Mouse (Mus musculus) heart, embryonic 13.5 days (tissue): ENCODE measurements around the gene Uqcrh. TPM values are rescaled to one million over a fixed set of nuclear protein-coding genes. Genes with fewer than 3 reads are reported as not detected.
A peak's percentile ranks its signal among the peaks of the same experiment; 100 is the strongest.

ENCODE experiments used
- ATAC-seq: fragments of 200-750 bp; cut with Nextera tagmentation; 2 replicates; pipeline ENCODE4 v1.8.0; 2017; ENCODE audit warnings: moderate TSS enrichment; ENCODE audit not compliant: insufficient number of reproducible peaks, low FRiP score, low TSS enrichment; ENCODE audit errors: extremely low read depth
- H3K27ac ChIP-seq: fragments of 300-500 bp; sonication (generic); replicated peaks from 2 replicates; pipeline ENCODE4 v1.5.1; 2015; ENCODE audit warnings: moderate library complexity, mild to moderate bottlenecking, inconsistent platforms
- H3K27me3 ChIP-seq: fragments of 300-500 bp; sonication (generic); replicated peaks from 2 replicates; pipeline ENCODE4 v1.6.1; 2015; ENCODE audit warnings: mild to moderate bottlenecking, inconsistent platforms
- H3K36me3 ChIP-seq: fragments of 300-500 bp; sonication (generic); 2 replicates; pipeline ENCODE4 v1.6.1; 2015; ENCODE audit warnings: mild to moderate bottlenecking, inconsistent platforms
- H3K4me1 ChIP-seq: fragments of 300-500 bp; sonication (generic); 2 replicates; pipeline ENCODE4 v1.6.1; 2015; ENCODE audit warnings: inconsistent platforms
- H3K4me2 ChIP-seq: fragments of 300-500 bp; sonication (generic); 2 replicates; pipeline ENCODE4 v1.6.1; 2015; ENCODE audit warnings: inconsistent platforms, mild to moderate bottlenecking, moderate library complexity
- H3K4me3 ChIP-seq: fragments of 300-500 bp; sonication (generic); 2 replicates; pipeline ENCODE4 v1.5.1; 2015; ENCODE audit warnings: moderate library complexity, mild to moderate bottlenecking, inconsistent platforms
- H3K9ac ChIP-seq: fragments of 300-500 bp; sonication (generic); 2 replicates; pipeline ENCODE4 v1.6.1; 2015; ENCODE audit warnings: inconsistent platforms, mild to moderate bottlenecking, moderate library complexity
- H3K9me3 ChIP-seq: fragments of 300-500 bp; sonication (generic); 2 replicates; pipeline ENCODE4 v1.6.1; 2016; ENCODE audit warnings: inconsistent platforms
- WGBS: fragments of 180-500 bp; shearing (Covaris S2); methylation state at CpG from one replicate; pipeline ENCODE4 v1.1.7; 2015; ENCODE audit warnings: mixed read lengths; 5-methylcytosine and 5-hydroxymethylcytosine counted together
- polyA plus RNA-seq: library from polyadenylated mRNA; unstranded; fragments of >200 nt; fragmentation: Nextera tagmentation; extraction: Ambion mirVana; gene quantifications from 2 replicates; pipeline ENCODE4 v1.2.1, GENCODE M21; 2015

Uqcrh gene
- 925 and 1,094 TPM in 2 replicates for polyA plus RNA-seq

GRCm38 (mm10) chr4:116074861-116075620, at the start of gene Uqcrh, which contains the start of gene Lrrc41:
Uqcrh (minus strand) TSS chr4:116075071.
Lrrc41 (plus strand) TSS chr4:116075269.
- Histone ChIP-seq H3K27me3 (no peaks in the 10 kb centered on the region), H3K36me3 (peaks cover 23% of the 10 kb centered on the region), H3K4me1 (peaks cover 51% of the 10 kb centered on the region), H3K4me2 (peak within 1 kb of the TSS; percentile 78), H3K4me3 (peak within 1 kb of the TSS; percentile 93), H3K9me3 (no peaks in the 10 kb centered on the region), H3K9ac (peak within 1 kb of the TSS; percentile 99), H3K27ac (peak within 1 kb of the TSS; percentile 98)
- under 1% methylated on average over 55 of the region's 55 CpGs for WGBS
- peak; percentile 85 for ATAC-seq

- peak within 1 kb of the TSS; percentile 83 for H3K9ac ChIP-seq
- peak within 1 kb of the TSS; percentile 85 for H3K4me2 ChIP-seq
- ATAC-seq, result peak; percentile 89
Observed at GRCm38 (mm10) chr4:116123602-116124519, 49.0 kb upstream of the Uqcrh start, which contains the start of the genes Rad54l and Pomgnt1. Rad54l (minus strand) TSS chr4:116123690. Pomgnt1 (plus strand) TSS chr4:116123840.

GRCm38 (mm10) chr4:116122762-116123161, 47.9 kb upstream of the Uqcrh start:
- H3K4me2 ChIP-seq, result peak overlapping the region; percentile 85
- no peak overlapping the region for H3K27ac ChIP-seq
- H3K9ac ChIP-seq, result peak overlapping the region; percentile 83
- H3K27me3 ChIP-seq, result no peaks in the 10 kb centered on the region
- peaks cover 21% of the 10 kb centered on the region for H3K4me1 ChIP-seq
- H3K9me3 ChIP-seq, result no peaks in the 10 kb centered on the region
- H3K36me3 ChIP-seq, result peaks cover 22% of the 10 kb centered on the region
- WGBS, result 0% methylated on average over 1 of the region's 1 CpGs
- no peak for ATAC-seq
- H3K4me3 ChIP-seq, result peak overlapping the region; percentile 70

More at GRCm38 (mm10) chr4:116123602-116124519, 49.0 kb upstream of the Uqcrh start, which contains the start of the genes Rad54l and Pomgnt1:
- WGBS, result 6% methylated on average over 24 of the region's 24 CpGs
- peaks cover 21% of the 10 kb centered on the region for H3K4me1 ChIP-seq
- H3K36me3 ChIP-seq, result peaks cover 17% of the 10 kb centered on the region
- H3K9me3 ChIP-seq, result no peaks in the 10 kb centered on the region
- H3K27me3 ChIP-seq, result no peaks in the 10 kb centered on the region
- peak within 1 kb of the TSS; percentile 70 for H3K4me3 ChIP-seq
- peak within 1 kb of the TSS; percentile 82 for H3K27ac ChIP-seq

GRCm38 (mm10) chr4:116111486-116111885, 36.6 kb upstream of the Uqcrh start:
- Histone ChIP-seq H3K4me3 (no peak overlapping the region), H3K36me3 (peaks cover 64% of the 10 kb centered on the region), H3K9me3 (no peaks in the 10 kb centered on the region), H3K4me1 (no peaks in the 10 kb centered on the region), H3K27me3 (no peaks in the 10 kb centered on the region), H3K9ac (no peak overlapping the region), H3K27ac (no peak overlapping the region), H3K4me2 (no peak overlapping the region)
- ATAC-seq, result no peak
- WGBS, result 83% methylated on average over 2 of the region's 2 CpGs

GRCm38 (mm10) chr4:116110695-116111094, 35.8 kb upstream of the Uqcrh start:
- H3K4me3 ChIP-seq, result no peak overlapping the region
- H3K9ac ChIP-seq, result no peak overlapping the region
- no peaks in the 10 kb centered on the region for H3K4me1 ChIP-seq
- H3K4me2 ChIP-seq, result no peak overlapping the region
- no peak for ATAC-seq
- no peaks in the 10 kb centered on the region for H3K9me3 ChIP-seq
- no peaks in the 10 kb centered on the region for H3K27me3 ChIP-seq
- WGBS, result 80% methylated on average over 6 of the region's 6 CpGs
- no peak overlapping the region for H3K27ac ChIP-seq
- H3K36me3 ChIP-seq, result peaks cover 64% of the 10 kb centered on the region

- no peak overlapping the region for H3K9ac ChIP-seq
- H3K4me2 ChIP-seq, result no peak overlapping the region
- 88% methylated on average over 5 of the region's 5 CpGs for WGBS
- no peaks in the 10 kb centered on the region for H3K4me1 ChIP-seq
- no peaks in the 10 kb centered on the region for H3K9me3 ChIP-seq
- peaks cover 80% of the 10 kb centered on the region for H3K36me3 ChIP-seq
- no peaks in the 10 kb centered on the region for H3K27me3 ChIP-seq
- no peak overlapping the region for H3K27ac ChIP-seq
- no peak overlapping the region for H3K4me3 ChIP-seq
- ATAC-seq, result no peak
Observed at GRCm38 (mm10) chr4:116105278-116105677, 30.4 kb upstream of the Uqcrh start.

GRCm38 (mm10) chr4:116100959-116101358, 26.1 kb upstream of the Uqcrh start:
- 63% methylated on average over 7 of the region's 7 CpGs for WGBS
- H3K36me3 ChIP-seq, result peaks cover 97% of the 10 kb centered on the region
- ATAC-seq, result no peak
- no peaks in the 10 kb centered on the region for H3K4me1 ChIP-seq
- no peak overlapping the region for H3K4me2 ChIP-seq
- H3K27ac ChIP-seq, result no peak overlapping the region
- no peaks in the 10 kb centered on the region for H3K9me3 ChIP-seq
- no peak overlapping the region for H3K4me3 ChIP-seq
- H3K27me3 ChIP-seq, result no peaks in the 10 kb centered on the region
- H3K9ac ChIP-seq, result no peak overlapping the region

GRCm38 (mm10) chr4:116097211-116097610, 22.3 kb upstream of the Uqcrh start:
- H3K27me3 ChIP-seq, result no peaks in the 10 kb centered on the region
- H3K4me2 ChIP-seq, result no peak overlapping the region
- no peaks in the 10 kb centered on the region for H3K9me3 ChIP-seq
- H3K36me3 ChIP-seq, result peaks cover 99% of the 10 kb centered on the region
- 78% methylated on average over 8 of the region's 8 CpGs for WGBS
- no peak for ATAC-seq
- H3K9ac ChIP-seq, result no peak overlapping the region
- H3K4me3 ChIP-seq, result no peak overlapping the region
- H3K4me1 ChIP-seq, result no peaks in the 10 kb centered on the region
- H3K27ac ChIP-seq, result no peak overlapping the region

- H3K4me2 ChIP-seq, result no peak overlapping the region
- H3K27ac ChIP-seq, result no peak overlapping the region
- 87% methylated on average over 10 of the region's 10 CpGs for WGBS
Observed at GRCm38 (mm10) chr4:116096291-116096690, 21.4 kb upstream of the Uqcrh start.

GRCm38 (mm10) chr4:116088510-116089249, 13.8 kb upstream of the Uqcrh start:
- H3K9ac ChIP-seq, result no peak overlapping the region
- H3K4me3 ChIP-seq, result no peak overlapping the region
- H3K27ac ChIP-seq, result no peak overlapping the region
- no peak for ATAC-seq
- H3K27me3 ChIP-seq, result no peaks in the 10 kb centered on the region
- peaks cover 100% of the 10 kb centered on the region for H3K36me3 ChIP-seq
- WGBS, result 86% methylated on average over 23 of the region's 23 CpGs
- no peaks in the 10 kb centered on the region for H3K9me3 ChIP-seq
- no peak overlapping the region for H3K4me2 ChIP-seq
- no peaks in the 10 kb centered on the region for H3K4me1 ChIP-seq

More at GRCm38 (mm10) chr4:116096291-116096690, 21.4 kb upstream of the Uqcrh start:
- H3K27me3 ChIP-seq, result no peaks in the 10 kb centered on the region
- peaks cover 100% of the 10 kb centered on the region for H3K36me3 ChIP-seq
- no peak overlapping the region for H3K4me3 ChIP-seq
- H3K4me1 ChIP-seq, result no peaks in the 10 kb centered on the region
- H3K9me3 ChIP-seq, result no peaks in the 10 kb centered on the region
- H3K9ac ChIP-seq, result no peak overlapping the region
- ATAC-seq, result no peak
